Mouse (Mus musculus) lung, adult 18-20 months (tissue): Measurements from ENCODE around the gene Actr5.

Source experiments
- DNase-seq, 2 experiments: peaks; one replicate each; pipeline ENCODE4 v3.0.0; 2022; ENCODE audit warnings: mixed read lengths in 2 of 2

The Actr5 gene

DNA sequence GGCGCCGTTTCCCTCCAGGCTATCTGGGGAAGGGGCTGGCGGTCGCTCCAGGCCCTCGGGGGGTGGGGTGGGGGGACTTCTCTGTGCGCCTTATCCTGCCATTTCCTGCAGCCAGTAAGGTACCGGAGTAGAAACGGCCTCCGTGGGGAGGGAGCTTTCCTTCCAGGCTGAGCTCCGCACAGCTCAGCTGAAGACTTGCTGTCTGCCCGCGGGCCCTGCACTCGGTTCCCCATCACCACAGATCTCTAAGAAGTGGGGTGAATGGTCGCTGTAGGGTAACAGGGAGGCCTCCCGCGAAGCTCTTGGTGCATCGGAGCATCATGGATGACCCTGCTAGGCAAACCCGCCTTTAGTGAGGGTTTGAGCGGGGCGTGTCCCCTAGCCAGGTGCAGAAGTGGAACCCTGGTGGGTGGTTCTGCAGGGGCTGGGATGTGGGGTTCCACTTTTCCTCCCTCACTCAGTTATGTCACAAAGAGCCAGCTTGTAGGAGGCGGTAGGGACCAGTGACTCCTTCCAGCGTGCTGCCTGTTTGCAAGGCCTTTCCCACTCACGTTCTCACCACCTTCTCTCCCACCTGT, 43.8 kb downstream of the Actr5 start:
- DNase-seq = no peak

DNA sequence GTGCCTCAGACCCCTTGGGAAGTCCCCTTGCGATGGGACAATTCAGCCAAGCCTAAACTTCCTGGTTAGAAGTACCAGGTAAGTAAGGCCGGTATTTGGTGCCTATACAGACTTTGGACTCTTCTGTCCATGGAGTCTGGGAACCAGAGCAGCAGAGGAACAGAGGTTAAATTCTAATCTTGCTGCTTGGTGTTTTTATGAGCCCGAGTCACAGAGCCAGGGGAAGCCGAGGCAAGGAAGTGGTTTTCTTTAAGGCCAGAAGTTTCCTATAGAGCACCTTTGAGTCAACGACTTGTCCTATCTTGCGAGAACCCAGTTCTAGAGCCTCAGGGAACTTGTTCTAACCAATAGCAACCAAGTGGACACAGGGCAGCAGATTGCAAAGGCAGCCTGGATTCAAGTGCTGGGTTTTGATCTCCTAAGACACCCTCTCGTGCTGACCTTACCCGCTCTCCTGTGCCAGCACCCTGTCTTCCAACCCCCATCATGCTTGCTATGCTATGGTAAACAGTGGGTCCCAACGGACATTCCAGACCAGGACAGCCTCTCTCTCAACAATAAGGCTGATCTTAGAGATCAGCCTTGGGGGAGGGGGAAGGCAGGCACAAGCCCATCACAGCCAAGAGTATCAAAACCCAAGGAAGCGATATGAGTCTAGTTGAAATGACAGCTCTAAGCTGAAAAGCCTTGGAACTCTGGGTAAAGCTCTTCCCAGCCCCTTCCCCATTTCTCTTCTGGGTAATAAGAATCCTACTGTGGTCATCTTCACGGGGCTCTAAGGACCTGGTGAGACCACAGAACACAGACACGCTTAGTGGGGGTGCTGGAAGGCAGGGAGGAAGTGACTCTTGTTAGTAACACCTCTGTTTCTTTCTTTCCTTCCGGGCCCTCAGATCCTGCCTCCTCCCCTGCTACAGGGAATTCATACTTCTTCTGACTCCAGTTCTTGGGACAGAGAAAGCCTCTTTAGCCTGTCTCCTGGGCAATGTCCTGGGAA, 44.8 kb downstream of the Actr5 start:
- DNase-seq = peak; percentile 48 to 65

DNA sequence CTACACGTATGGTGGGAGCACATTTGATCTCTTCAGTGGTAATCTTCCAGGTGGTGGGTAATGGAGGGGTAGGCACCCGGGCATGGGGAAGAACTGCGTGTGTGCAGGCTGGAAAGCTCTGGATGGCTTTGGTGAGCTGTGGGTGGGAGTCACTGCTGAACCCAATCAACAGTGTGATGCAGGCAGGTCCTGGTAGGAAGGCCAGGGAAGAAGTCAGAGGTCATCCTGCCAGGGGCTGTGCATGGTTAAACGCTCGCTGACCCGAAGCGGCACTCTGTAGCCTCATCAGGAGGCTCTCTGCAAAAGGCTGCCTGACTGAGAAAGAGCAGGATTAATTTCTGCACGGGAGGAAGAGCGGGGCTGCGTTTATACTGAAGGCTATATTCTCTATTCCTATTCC, 45.9 kb downstream of the Actr5 start:
- no peak for DNase-seq

- DNase-seq = peak; percentile 72 to 73
These were observed 48.1 kb downstream of the Actr5 start for GRCm38 (mm10) chr2:158672829-158673228.

DNA sequence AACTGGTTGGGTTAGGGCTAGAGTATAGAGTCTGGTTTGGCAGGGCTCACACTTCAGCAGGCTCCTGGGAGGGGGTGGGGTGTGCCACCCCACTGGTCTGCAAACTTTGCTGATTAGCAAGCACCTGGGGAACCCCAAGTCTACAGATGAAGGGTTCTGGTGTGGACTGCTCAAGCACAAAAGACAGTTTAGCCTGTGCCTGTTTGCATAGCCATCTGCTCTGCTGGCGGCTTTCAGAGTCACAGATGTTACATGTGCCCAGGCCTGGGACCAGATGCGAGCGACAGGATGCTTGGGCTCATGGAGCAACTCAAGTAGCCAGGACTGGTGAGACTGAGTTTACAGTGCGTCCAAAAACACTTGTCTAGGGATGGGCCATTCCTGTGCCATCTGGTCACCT, 48.8 kb downstream of the Actr5 start:
- DNase-seq = no peak

GRCm38 (mm10) chr2:158674131-158674530, 49.4 kb downstream of the Actr5 start:
- DNase-seq = no peak

DNA sequence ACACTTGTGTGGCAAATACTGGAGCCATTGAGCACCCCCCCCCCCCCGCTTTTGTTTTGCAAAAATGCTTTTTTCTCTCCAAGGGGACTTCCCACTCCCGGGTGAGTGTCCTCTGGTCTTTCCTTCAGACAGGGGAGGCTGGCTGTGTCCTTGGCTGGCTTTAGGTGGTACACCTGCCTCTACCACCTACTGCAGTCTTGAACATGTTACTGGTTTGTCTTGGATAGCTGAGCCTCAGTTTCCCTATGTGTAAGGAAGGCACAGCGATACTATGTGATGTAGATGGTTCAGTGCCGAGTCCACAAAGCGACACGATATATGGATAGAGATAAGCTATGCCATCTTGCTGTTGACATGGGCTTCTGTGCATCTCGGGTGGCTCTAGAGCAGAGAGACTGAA, 50.1 kb downstream of the Actr5 start:
- no peak for DNase-seq

DNA sequence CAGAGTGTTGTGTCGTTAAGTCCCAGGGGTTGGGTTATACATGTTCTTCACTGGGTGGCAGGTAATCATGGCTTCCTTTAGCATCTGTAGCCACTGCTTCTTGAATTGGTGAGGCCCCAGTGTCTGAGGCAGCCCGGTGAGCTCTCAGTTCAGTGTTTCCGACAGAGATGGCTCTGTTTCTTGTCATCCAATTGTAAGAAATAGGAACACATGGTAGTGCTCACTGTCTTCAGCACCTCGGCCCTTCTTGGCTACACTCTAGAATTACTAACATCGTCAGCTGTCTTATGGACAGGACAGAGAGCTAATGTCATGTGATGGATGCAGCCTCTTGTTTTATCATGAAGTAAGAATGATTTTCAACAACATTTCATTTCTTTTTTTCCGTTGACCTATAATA, 50.5 kb downstream of the Actr5 start:
- DNase-seq = no peak

- DNase-seq = no peak
These were observed 51.3 kb downstream of the Actr5 start for GRCm38 (mm10) chr2:158675907-158676533.

GRCm38 (mm10) chr2:158677946-158678345, 53.3 kb downstream of the Actr5 start:
- DNase-seq = no peak

DNA sequence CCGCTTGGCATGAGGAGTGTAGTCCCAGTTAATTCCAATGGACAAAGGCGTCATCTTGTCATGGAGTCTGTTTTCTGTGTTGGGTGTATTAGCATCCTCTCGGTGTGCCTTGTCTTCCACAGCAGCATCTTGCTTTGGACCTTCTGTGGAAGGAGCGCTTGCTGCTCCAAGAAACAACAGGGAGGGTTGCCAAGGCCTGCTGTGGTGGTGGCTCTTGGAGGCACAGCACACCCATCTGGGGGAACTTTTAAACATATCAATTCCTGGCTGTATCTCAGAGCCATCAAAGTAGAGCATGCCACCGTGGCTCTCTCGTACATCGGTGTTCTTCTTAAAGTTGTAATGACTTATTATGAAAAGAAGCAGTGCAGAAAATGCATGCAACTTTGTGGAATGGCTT, 54.4 kb downstream of the Actr5 start:
- no peak for DNase-seq

GRCm38 (mm10) chr2:158680357-158680889, 55.7 kb downstream of the Actr5 start:
- DNase-seq = no peak

- DNase-seq = no peak
These were observed 57.0 kb downstream of the Actr5 start for GRCm38 (mm10) chr2:158681714-158682113.

DNA sequence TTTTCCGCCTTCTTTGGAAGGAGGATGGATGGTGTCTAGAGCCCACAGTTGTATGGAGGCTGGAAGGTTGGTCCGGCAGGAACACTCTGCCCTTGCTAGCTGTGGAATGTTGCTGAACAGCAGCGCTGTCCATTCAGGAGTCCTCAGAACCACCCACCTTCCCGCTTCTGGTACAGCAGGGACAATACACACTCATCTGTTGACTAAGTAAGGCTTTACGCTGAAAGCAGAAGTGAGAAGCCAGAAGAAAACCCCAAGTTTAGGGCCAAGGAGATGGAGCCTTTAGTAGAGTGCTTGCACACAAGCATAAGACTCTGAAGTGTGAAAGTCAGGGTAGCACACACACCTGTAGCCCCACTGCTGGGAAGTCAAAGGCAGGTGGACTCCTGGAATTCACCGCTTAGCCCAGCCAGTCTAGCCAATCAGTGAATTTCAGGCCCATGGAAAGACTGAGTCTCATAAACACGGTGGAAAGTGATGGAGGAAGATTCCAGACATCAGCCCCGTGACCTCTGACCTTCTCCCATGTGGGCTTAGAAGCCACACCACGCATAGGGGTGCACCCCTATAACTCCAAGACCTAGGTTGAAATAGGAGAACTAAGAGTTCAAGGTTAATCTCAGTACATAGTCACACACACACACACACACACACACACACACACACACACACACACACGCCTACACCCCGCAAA, 57.8 kb downstream of the Actr5 start:
- DNase-seq = no peak

GRCm38 (mm10) chr2:158683038-158683413, 58.3 kb downstream of the Actr5 start:
- no peak for DNase-seq

GRCm38 (mm10) chr2:158684247-158684843, 59.7 kb downstream of the Actr5 start:
- no peak for DNase-seq

DNA sequence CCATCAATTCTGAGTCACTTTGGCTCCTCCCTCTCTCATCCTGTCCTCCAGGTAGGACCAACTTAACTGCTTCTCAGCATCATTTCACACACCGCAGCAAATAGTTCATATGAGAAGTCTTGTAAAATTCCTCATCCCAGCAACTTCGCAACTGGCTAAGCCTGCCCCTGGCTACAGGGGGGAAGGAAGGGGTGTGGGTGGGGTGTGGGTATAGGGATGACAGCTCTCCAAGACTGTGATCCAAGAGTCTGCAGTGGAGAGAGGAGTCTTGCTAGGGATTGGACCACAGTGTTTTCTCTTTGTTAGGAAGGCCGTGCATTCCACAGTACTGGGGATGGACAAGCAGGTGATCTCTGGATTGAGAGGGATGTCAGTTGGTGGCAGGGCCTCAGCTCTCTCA, 60.2 kb downstream of the Actr5 start:
- DNase-seq = no peak

- no peak for DNase-seq
These were observed 61.7 kb downstream of the Actr5 start for GRCm38 (mm10) chr2:158686394-158686793.

GRCm38 (mm10) chr2:158687804-158688241, 63.1 kb downstream of the Actr5 start:
- peak; percentile 78 to 83 for DNase-seq
